Mouse (Mus musculus): ENCODE measurements around the gene Magee1.
"Not testable (repeated sequence)": the region's sequence is repeated elsewhere in the genome, so short reads cannot be mapped to it uniquely, and the experiment has no call there.

The Magee1 gene

GRCm38 (mm10) chrX:105120275-105121226 lies at the start of gene Magee1:
Gene Magee1, plus strand, starts transcription at chrX:105120378.
- peak; percentile 75 to 76 for DNase-seq

GRCm38 (mm10) chrX:105079151-105079550 lies 41.0 kb upstream of the Magee1 start:
- DNase-seq, result peak in 1 of 2 experiments; percentile 18

- peak; percentile 89 to 96 for DNase-seq
Measured at GRCm38 (mm10) chrX:105079615-105080092, 40.5 kb upstream of the Magee1 start, which contains the start of gene Pbdc1. Gene Pbdc1, plus strand, starts transcription at chrX:105079756.

- DNase-seq, result no peak
Measured at GRCm38 (mm10) chrX:105080096-105080495, 40.1 kb upstream of the Magee1 start.

GRCm38 (mm10) chrX:105083013-105083412 lies 37.2 kb upstream of the Magee1 start:
- not testable (repeated sequence) for DNase-seq

GRCm38 (mm10) chrX:105104175-105104574 lies 16.0 kb upstream of the Magee1 start:
- peak in 1 of 2 experiments; percentile 32 for DNase-seq

- DNase-seq, result no peak
Measured at GRCm38 (mm10) chrX:105114994-105115393, 5.2 kb upstream of the Magee1 start.

GRCm38 (mm10) chrX:105121227-105121865 lies 1.2 kb downstream of the Magee1 start:
- DNase-seq, result peak; percentile 60 to 71

GRCm38 (mm10) chrX:105124903-105125302 lies 4.7 kb downstream of the Magee1 start:
- DNase-seq, result no peak

- no peak for DNase-seq
Measured at GRCm38 (mm10) chrX:105151872-105152461, 31.8 kb downstream of the Magee1 start.

GRCm38 (mm10) chrX:105165007-105165406 lies 44.8 kb downstream of the Magee1 start:
- DNase-seq, result not testable (repeated sequence)

GRCm38 (mm10) chrX:105167217-105167616 lies 47.0 kb downstream of the Magee1 start:
- DNase-seq, result no peak

Data from lung, adult 18-20 months (tissue).